Mouse (Mus musculus): ENCODE measurements around the gene Ilk. TPM values are rescaled to one million over a fixed set of nuclear protein-coding genes. Genes with fewer than 3 reads are reported as not detected.
"Not testable (repeated sequence)": the region's sequence is repeated elsewhere in the genome, so short reads cannot be mapped to it uniquely, and the experiment has no call there.

Ilk gene
- total RNA-seq (2017) = 92.3 and 101 TPM in 2 replicates

DNA sequence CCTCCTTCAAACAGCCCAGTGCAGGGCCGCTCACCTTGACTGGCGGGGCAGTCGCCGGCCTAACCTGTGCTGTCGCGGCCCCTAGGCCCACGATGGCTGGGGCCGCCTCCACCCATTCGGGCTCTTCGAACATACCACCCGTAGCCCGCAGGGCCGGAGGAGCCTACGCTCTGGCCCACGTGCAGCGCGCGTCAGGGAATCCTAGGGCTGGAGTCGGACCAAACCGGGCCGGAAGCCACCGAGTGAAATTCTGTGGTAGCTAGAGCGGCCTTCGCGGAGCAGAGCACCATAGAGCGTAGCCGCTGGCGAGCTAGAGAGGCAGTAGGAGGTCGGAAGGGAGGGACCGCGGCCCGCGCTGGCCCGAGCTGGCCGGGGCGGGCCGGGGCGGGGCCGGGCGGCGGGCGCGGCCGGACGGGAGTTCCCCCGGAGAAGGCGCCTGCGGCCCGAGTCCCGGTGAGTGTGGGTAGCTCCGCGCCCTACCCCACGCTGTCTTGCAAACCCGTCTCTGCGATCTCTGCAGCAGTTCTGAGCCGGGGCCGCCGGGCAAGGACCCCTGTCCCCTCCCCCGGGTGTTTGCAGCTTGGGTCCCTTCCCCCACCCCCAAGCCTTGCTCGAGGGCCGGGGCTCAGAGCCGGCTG lies at the start of gene Ilk:
TSS of gene Ilk (plus strand) at position 329 of the 638 bp plus-strand sequence.
- ATAC-seq (replicated peaks in 1 of 2; ENCODE audit: insufficient read depth in 1 of 2, low FRiP score in 2 of 2, low TSS enrichment in 1 of 2, low read depth in 1 of 2, poor library complexity in 2 of 2, severe bottlenecking in 2 of 2) = peak; percentile 79 to 84

DNA sequence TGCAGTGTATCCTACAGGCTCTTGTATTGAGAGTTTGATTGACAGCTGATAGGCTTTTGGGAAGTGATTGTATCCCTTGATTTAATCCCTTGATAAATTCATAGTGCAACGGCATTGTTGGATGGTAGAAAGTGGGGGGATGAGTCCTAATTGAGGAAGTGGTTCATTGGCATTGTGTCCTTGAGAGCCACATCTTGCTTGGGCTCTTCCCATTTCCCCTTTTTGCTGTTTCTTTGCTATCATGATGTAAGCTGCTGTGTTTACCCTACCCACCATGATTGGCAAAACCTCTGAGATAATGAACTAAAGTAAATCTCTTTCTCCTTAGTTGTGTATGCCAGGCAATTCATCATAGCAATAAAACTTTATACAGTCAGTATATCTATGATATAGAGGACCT lies 45.5 kb upstream of the Ilk start:
- peak; percentile 27 to 63; a peak in 2 of 4 replicates for ATAC-seq (replicated peaks in 1 of 2; ENCODE audit: insufficient read depth in 1 of 2, low FRiP score in 2 of 2, low TSS enrichment in 1 of 2, low read depth in 1 of 2, poor library complexity in 2 of 2, severe bottlenecking in 2 of 2)

DNA sequence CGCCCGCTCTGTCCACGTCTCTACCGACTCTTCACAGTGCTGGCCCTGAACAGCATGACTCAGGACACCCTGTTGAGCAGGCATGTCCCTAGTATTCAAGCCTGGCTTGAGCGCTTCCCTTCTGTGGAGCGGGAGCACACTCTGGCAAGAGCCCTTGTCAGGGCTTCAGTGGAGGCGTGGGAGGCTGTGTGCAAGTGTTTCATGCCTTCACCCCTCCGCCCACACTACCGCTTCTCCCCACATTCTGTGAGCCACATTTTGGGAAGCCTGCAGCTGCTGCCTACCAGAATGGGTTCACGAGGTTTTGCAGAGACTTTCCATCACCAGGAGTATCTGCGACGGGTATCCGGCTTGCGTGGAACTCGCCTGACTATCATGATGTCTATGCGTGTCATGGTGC lies 33.2 kb upstream of the Ilk start:
- ATAC-seq (replicated peaks in 1 of 2; ENCODE audit: insufficient read depth in 1 of 2, low FRiP score in 2 of 2, low TSS enrichment in 1 of 2, low read depth in 1 of 2, poor library complexity in 2 of 2, severe bottlenecking in 2 of 2) = no peak

DNA sequence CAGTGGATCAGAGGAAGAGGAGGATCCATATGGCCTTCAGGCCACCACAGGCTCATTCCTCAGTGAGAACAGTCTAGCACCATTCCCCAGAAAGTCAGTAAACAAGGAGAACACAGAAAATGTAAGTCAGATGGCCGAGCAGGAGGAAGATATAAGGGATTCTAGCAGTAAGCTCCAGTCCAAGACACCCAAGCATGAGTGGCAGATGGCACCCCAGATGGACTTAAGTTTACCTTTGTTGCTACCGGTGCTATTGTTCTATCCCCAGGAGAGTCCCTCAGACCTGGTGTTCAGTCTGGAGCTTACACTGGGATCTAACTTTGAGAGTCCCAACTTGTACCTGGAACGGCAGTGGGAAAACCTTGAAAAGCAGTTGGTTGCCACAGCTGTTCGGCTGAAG lies 32.6 kb upstream of the Ilk start:
- no peak for ATAC-seq (replicated peaks in 1 of 2; ENCODE audit: insufficient read depth in 1 of 2, low FRiP score in 2 of 2, low TSS enrichment in 1 of 2, low read depth in 1 of 2, poor library complexity in 2 of 2, severe bottlenecking in 2 of 2)

DNA sequence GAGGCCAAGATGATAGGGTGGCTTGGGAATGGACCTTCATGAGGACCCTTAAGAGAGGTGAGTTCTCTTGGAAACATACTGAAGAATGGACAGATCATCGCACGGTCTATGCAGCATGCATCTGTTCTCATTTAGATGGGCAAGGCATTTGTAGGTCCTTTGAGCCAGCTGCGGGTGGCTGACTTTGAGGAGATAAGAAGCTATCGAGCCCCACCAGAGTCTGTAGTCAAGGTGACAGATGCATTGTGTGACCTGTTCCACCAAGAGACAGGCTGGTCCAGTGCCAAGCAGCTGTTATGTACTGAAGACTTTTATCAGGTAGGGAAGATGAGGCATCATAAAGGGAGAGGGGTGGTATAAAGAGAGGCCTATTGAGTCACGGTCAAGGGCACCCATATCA lies 27.7 kb upstream of the Ilk start:
- peak in 1 of 2 experiments; percentile 25; a peak in 1 of 4 replicates for ATAC-seq (replicated peaks in 1 of 2; ENCODE audit: insufficient read depth in 1 of 2, low FRiP score in 2 of 2, low TSS enrichment in 1 of 2, low read depth in 1 of 2, poor library complexity in 2 of 2, severe bottlenecking in 2 of 2)

DNA sequence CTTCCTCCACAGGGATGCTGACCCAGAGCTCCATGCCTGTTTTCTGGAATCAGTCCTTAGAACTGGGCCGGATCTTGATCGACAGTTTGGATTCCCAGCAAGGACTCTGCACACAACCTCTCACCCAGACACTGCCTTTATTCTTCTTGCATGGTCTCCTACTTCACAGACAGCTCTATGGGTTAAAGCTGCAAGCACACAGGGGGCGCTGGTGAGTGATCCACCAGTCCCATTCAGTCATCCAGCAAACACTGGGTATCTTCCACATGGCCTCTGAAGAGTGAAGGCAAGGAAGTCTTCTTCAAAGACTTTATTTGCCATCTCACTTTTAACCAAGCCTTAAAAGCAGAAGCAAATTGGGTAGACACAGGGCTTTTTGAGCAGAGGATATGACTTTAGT lies 21.0 kb upstream of the Ilk start:
- ATAC-seq (replicated peaks in 1 of 2; ENCODE audit: insufficient read depth in 1 of 2, low FRiP score in 2 of 2, low TSS enrichment in 1 of 2, low read depth in 1 of 2, poor library complexity in 2 of 2, severe bottlenecking in 2 of 2) = 0 out of 4 replicates have a peak, but pooled peaks of 1 of the 2 experiments have one; percentile 4

DNA sequence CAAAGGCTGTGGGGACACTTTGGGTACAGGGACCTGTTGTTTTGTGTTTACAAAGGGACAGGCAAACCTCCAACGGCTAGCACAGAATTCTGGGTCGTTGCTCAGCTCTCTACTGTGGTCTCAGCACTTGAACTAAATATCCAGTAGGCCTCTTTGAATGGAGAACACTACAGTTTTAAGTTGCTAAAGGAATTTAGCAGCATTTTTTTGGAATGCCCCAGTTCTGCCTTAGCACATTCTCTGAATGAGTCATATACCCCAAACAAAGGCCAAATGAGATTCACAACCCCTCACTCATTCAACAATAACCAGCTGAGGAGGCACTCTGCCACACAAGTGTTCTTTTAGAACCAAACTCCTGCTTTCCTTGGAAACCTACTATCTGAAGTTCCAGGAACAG lies 14.5 kb upstream of the Ilk start:
- no peak for ATAC-seq (replicated peaks in 1 of 2; ENCODE audit: insufficient read depth in 1 of 2, low FRiP score in 2 of 2, low TSS enrichment in 1 of 2, low read depth in 1 of 2, poor library complexity in 2 of 2, severe bottlenecking in 2 of 2)

DNA sequence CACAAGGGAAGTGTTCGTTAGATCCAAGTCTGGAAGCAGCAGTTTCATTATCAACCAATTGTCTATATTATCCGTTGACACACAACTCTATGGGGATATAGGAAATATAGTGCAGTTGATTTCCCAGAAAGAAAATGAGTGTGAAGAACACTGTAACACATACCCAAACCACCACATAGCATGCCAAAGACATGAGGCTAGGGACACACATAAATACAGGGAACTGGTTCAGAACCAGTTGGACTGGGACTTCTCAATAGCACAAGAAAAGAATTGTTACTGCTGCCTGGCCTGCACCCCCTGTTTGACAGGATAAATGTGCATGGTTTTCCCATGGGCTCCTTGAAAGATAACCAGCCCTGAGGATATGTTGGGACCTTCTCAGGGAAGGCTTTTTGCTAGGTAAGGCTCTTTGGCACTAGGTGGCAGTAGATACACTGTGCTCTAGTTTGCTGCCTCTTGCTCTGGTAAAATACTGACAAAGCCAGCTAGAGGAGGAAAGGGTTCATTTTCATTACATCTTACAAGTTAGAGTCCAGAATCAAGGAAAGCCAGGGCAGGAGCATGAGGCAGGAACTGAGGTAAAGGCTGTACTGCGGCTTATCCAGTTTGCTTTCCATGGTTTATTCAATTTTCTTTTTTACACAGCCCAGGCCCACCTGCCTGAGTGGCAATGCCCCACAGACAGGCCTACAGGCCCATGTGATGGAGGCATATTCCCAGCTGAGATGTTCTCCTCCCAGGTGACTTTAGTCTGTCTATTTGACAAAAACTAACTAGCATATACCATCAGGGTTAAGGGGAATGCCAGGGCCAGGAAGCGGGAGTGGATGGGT lies 10.0 kb upstream of the Ilk start:
- ATAC-seq (replicated peaks in 1 of 2; ENCODE audit: insufficient read depth in 1 of 2, low FRiP score in 2 of 2, low TSS enrichment in 1 of 2, low read depth in 1 of 2, poor library complexity in 2 of 2, severe bottlenecking in 2 of 2) = peak; percentile 74 to 83

DNA sequence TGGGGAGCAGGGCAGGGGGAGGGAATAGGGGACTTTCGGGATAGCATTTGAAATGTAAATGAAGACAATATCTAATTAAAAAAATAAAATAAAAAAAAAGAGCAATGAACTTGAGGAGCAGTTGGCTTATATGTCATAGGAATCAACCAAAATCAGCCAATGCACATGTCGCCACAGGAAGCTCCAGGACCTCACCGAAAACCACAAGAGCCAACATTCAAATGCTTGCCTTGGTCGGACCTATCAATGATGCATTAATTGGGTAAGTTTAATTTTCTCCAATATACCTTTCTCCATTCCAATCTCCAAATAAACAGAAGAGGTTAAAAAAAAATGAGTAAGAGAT lies 9.4 kb upstream of the Ilk start:
- no peak for ATAC-seq (replicated peaks in 1 of 2; ENCODE audit: insufficient read depth in 1 of 2, low FRiP score in 2 of 2, low TSS enrichment in 1 of 2, low read depth in 1 of 2, poor library complexity in 2 of 2, severe bottlenecking in 2 of 2)

DNA sequence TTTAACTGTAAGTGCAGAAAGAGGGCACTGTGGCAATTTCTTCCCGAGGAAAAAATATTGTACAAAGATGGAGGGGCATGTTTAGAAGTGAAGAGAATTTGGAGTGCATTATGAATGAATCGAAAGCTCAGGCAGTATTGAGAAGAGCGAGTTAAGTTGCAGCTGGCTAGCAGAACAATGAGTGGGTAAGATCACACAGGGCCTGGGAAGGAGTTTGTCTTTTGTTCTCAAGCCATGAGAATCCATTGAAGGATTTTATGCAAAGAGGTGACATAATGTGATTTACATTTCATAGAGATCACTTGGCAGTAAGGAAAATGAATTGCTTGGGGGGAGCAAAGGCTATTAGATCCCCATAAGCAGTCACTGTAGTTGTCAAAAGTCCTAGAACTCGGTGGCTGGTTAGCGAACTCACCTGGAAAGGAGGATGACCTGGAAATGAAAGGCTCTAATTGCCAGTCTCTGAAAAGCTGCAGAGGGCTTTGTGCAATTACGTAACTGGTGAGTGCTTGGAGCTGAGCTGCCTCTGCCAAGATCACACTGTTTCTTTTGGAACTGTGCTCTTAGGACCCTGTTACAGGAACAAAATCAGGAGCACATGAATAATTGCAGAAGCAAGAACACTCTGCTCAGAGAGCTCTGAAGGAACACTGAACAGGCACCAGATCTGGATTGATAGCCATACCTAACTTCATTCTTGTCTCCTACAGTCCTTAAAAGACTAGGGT lies 7.5 kb upstream of the Ilk start:
- ATAC-seq (replicated peaks in 1 of 2; ENCODE audit: insufficient read depth in 1 of 2, low FRiP score in 2 of 2, low TSS enrichment in 1 of 2, low read depth in 1 of 2, poor library complexity in 2 of 2, severe bottlenecking in 2 of 2) = no peak

DNA sequence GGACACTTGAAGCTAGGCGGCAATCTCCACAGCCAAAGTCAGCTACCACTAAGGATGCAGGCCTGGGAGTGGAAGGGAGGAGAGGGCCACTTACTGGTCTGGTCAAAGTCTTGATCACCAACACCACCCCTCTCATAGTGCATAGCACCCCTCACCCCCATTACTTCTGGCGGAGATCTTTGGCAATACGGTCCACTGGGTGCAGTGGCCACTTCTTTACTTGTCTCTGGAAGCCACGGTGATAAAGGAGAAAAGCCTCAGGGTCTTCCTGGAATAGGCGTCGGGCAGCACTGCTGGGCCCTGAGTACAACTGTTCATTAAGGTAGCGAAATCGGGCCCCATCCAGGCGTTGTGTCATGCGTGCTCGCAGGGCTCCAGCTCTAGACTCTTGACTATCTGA lies 2.6 kb upstream of the Ilk start:
- ATAC-seq (replicated peaks in 1 of 2; ENCODE audit: insufficient read depth in 1 of 2, low FRiP score in 2 of 2, low TSS enrichment in 1 of 2, low read depth in 1 of 2, poor library complexity in 2 of 2, severe bottlenecking in 2 of 2) = no peak

DNA sequence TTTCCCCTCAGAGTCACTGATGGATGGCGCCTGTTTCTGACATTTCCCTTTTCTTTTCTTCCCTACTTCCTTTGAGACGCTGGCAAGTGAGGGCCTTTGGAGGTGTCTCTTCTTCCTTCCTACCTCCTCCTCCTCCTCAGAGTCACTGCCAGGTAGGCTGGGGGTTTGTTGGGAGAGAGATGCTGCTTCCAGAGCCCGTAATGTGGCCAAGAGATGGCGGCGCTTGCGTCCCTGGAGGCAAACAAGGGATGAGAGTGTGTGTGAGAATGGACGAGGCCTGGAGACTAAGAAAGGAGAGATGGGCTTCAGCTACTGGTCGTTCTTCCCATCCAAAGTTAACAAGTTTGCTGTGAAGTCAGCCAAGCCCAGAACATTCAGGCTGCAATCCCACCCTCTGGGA lies 1.6 kb upstream of the Ilk start:
- no peak for ATAC-seq (replicated peaks in 1 of 2; ENCODE audit: insufficient read depth in 1 of 2, low FRiP score in 2 of 2, low TSS enrichment in 1 of 2, low read depth in 1 of 2, poor library complexity in 2 of 2, severe bottlenecking in 2 of 2)

DNA sequence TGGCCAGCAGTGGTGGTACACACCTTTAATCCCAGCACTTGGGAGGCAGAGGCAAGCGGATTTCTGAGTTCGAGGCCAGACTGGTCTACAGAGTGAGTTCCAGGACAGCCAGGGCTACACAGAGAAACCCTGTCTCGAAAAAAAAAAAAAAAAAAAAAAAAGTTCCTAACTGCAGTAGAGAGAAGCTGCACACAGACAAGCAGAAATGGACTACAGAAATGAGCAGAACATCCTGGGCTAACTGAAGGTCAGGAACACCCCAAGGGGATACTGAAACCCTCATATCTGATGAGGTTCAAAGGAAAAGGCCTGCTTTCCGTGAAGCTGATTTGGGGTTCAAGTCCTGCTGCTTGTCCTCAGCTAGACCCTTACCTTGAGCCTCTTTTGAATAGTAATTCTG lies 928 bp upstream of the Ilk start:
- not testable (repeated sequence) for ATAC-seq (replicated peaks in 1 of 2; ENCODE audit: insufficient read depth in 1 of 2, low FRiP score in 2 of 2, low TSS enrichment in 1 of 2, low read depth in 1 of 2, poor library complexity in 2 of 2, severe bottlenecking in 2 of 2)

DNA sequence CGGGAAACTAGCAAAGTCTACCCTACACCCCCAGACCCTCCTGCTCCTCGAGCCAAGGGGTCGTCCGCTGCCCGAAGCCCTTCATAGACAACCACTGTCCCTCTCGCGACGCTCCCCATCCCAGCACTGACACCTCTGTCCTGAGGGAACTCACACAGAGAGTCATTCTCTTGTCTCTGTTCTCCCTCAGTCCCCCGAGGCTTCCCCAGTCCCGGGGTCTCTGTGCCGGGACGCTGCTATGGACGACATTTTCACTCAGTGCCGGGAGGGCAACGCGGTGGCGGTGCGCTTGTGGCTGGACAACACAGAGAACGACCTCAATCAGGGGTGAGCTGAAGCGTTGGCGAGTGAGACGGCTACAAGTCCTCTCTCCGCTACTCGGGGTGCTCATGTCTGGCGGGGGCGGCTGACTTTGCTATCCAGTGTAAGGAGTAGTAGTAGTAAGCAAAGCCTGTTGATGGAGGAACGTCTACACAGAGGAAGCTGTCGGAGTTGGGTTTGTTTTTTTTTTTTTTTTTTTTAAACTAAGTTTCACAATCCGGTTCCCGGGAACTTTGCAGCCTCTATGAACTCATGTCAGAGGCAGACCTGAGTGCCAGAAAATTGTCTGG lies 624 bp downstream of the Ilk start, which contains the start of gene Rrp8:
TSS of gene Rrp8 (minus strand) at position 475 of the 611 bp plus-strand sequence.
- peak; percentile 7 to 11; a peak in 1 of 4 replicates for ATAC-seq (replicated peaks in 1 of 2; ENCODE audit: insufficient read depth in 1 of 2, low FRiP score in 2 of 2, low TSS enrichment in 1 of 2, low read depth in 1 of 2, poor library complexity in 2 of 2, severe bottlenecking in 2 of 2)

DNA sequence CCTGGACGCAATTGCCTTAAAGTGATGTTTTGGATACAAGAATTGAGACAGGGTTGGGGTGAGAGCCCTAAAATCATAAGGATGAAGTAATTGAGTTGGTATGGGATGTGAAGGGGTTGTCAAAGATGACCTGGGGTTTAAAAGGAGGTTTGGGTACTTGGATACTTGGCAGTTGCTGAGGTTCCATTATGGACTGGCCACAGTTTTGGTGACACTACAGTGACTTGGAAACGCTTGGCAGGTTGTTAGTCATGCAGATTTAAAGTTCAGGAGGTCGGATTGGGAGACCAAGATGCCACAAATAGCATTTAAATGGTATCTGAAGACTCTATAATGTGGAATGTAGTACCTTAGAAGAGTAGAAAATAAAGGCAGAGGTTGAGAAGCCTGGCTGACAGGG lies 1.3 kb downstream of the Ilk start:
- ATAC-seq (replicated peaks in 1 of 2; ENCODE audit: insufficient read depth in 1 of 2, low FRiP score in 2 of 2, low TSS enrichment in 1 of 2, low read depth in 1 of 2, poor library complexity in 2 of 2, severe bottlenecking in 2 of 2) = no peak

DNA sequence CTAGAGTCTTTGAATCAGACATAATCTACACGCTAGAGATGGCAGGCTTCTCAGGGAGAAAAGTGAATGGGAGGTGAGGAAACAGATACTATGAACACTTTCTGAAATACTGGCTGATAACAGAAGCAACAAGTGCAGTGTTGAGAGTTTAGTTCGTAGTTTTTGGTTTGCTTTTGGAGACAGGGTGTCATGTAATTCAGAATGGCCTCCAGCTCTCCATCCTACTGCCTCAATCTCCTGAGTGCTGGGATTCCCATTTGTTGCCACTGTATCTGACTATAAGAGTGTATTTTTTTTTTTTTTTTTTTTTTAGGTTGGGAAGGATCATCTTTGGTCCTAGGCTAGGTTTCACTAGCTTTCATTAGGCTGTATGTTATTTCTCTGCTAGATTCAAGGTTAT lies 1.9 kb downstream of the Ilk start:
- ATAC-seq (replicated peaks in 1 of 2; ENCODE audit: insufficient read depth in 1 of 2, low FRiP score in 2 of 2, low TSS enrichment in 1 of 2, low read depth in 1 of 2, poor library complexity in 2 of 2, severe bottlenecking in 2 of 2) = no peak

DNA sequence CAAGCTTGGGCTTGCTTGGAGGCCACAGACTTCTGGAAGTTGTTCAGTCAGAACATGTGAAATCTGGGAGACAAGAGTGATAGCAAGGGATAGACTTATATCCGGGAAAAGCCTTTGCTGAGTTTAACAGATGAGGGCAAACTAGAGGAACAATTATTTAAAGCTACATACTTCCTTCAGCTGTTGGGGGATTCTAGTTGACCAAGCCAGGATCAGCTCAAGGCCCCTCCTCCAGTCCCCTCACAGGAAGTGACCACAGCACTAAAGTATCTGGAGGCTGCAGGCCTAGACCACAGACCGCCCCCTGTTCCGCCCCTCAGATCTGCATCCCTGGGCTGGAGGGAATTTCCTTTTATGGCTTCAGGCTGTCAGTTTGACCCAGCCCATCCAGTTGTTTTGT lies 2.6 kb downstream of the Ilk start:
- peak; percentile 71 to 72 for ATAC-seq (replicated peaks in 1 of 2; ENCODE audit: insufficient read depth in 1 of 2, low FRiP score in 2 of 2, low TSS enrichment in 1 of 2, low read depth in 1 of 2, poor library complexity in 2 of 2, severe bottlenecking in 2 of 2)

Measured in hematopoietic stem cell, adult 5-6 weeks (primary cell).